Comparison of ENCODE assay signal across 8 mouse cellular contexts in genomic region chr6:121129506-121129905, GRCm38 (mm10). TPM values are rescaled to one million over a fixed set of nuclear protein-coding genes. Genes with fewer than 3 reads are reported as not detected.
DNase-seq lines count a peak whose midpoint lies in the region; ATAC-seq and TF ChIP-seq lines count a peak whose summit lies in the region.

No protein-coding gene starts in this region.

- TF ChIP-seq EP300 in lung, postnatal 0 days (IDR thresholded peaks at IDR 0.05): no peak

- no peak for DNase-seq in lung, postnatal 0 days (ENCODE audit: low spot score)
- DNase-seq in lung, postnatal 25 days (ENCODE audit: low spot score): no peak
- peak; percentile 67 for DNase-seq in hindbrain, postnatal 0 days (ENCODE audit: low spot score)
- DNase-seq in urinary bladder, adult 2 months (ENCODE audit: low spot score): no peak

- WGBS in lung, postnatal 0 days: 14% methylated on average over 21 of the region's 21 CpGs
- WGBS in hindbrain, postnatal 0 days: 5% methylated on average over 21 of the region's 21 CpGs
- WGBS in midbrain, embryonic 12.5 days: 9% methylated on average over 21 of the region's 21 CpGs

- peak; percentile 17; the same call in 1 of the 2 replicates for ATAC-seq in lung, postnatal 0 days
- ATAC-seq in hindbrain, postnatal 0 days: peak; percentile 58
- ATAC-seq in midbrain, embryonic 12.5 days (ENCODE audit: low FRiP score, low read depth): peak; percentile 46
- ATAC-seq in activated CD4-positive, CD25-positive, alpha-beta regulatory T cell, adult 4 months: no peak
- no peak for ATAC-seq in granulocyte monocyte progenitor cell, adult 5-6 weeks (replicated peaks; ENCODE audit: poor library complexity, severe bottlenecking)

- peak; percentile 34; the same call in 1 of the 2 replicates for TF ChIP-seq POLR2A in cortical plate, adult 2 months (IDR thresholded peaks at IDR 0.05; ENCODE audit: extremely low read depth, insufficient read depth, low read length)

- H3K4me1 ChIP-seq in lung, postnatal 0 days (ENCODE audit: insufficient read depth, low read depth, low read length): no peaks in the 10 kb centered on the region
- H3K4me1 ChIP-seq in cortical plate, adult 2 months (ENCODE audit: control insufficient read depth, insufficient read depth, low read length): peaks cover 2% of the 10 kb centered on the region; the same call in 1 of the 2 replicates
- H3K4me1 ChIP-seq in hindbrain, postnatal 0 days (ENCODE audit: insufficient read depth, low read length): 0 out of 2 replicates have a peak, but pooled peaks cover 3% of the 10 kb centered on the region
- H3K4me1 ChIP-seq in midbrain, embryonic 12.5 days: peaks cover 17% of the 10 kb centered on the region

- H3K27ac ChIP-seq in lung, postnatal 0 days (ENCODE audit: low read length): no peak overlapping the region
- peak overlapping the region; percentile 69 for H3K27ac ChIP-seq in cortical plate, adult 2 months (ENCODE audit: insufficient read depth, low read length)
- H3K27ac ChIP-seq in hindbrain, postnatal 0 days: peak overlapping the region; percentile 88
- H3K27ac ChIP-seq in midbrain, embryonic 12.5 days (replicated peaks): peak overlapping the region; percentile 79

- H3K9me3 ChIP-seq in lung, postnatal 0 days (ENCODE audit: low read length): no peaks in the 10 kb centered on the region
- H3K9me3 ChIP-seq in hindbrain, postnatal 0 days (ENCODE audit: low read length): no peaks in the 10 kb centered on the region
- H3K9me3 ChIP-seq in midbrain, embryonic 12.5 days: no peaks in the 10 kb centered on the region

- H3K4me2 ChIP-seq in lung, postnatal 0 days (replicated peaks; ENCODE audit: low read depth, low read length): peak overlapping the region; percentile 46
- H3K4me2 ChIP-seq in hindbrain, postnatal 0 days (ENCODE audit: low read depth, low read length): peak overlapping the region; percentile 68
- peak overlapping the region; percentile 66 for H3K4me2 ChIP-seq in midbrain, embryonic 12.5 days (replicated peaks)

- H3K36me3 ChIP-seq in lung, postnatal 0 days (ENCODE audit: insufficient read depth, low read length): no peaks in the 10 kb centered on the region
- no peaks in the 10 kb centered on the region for H3K36me3 ChIP-seq in hindbrain, postnatal 0 days (ENCODE audit: insufficient read depth, low read length)
- no peaks in the 10 kb centered on the region for H3K36me3 ChIP-seq in midbrain, embryonic 12.5 days

- H3K4me3 ChIP-seq in lung, postnatal 0 days (ENCODE audit: low read depth, low read length): peak overlapping the region; percentile 4; the same call in 1 of the 2 replicates
- H3K4me3 ChIP-seq in cortical plate, adult 2 months (ENCODE audit: insufficient read depth, low read length): peak overlapping the region; percentile 70
- H3K4me3 ChIP-seq in hindbrain, postnatal 0 days (ENCODE audit: low read length): peak overlapping the region; percentile 40
- peak overlapping the region; percentile 45 for H3K4me3 ChIP-seq in midbrain, embryonic 12.5 days

- H3K9ac ChIP-seq in lung, postnatal 0 days (replicated peaks; ENCODE audit: low read depth): no peak overlapping the region
- peak overlapping the region; percentile 57 for H3K9ac ChIP-seq in hindbrain, postnatal 0 days (replicated peaks; ENCODE audit: low read length)
- H3K9ac ChIP-seq in midbrain, embryonic 12.5 days (replicated peaks): peak overlapping the region; percentile 59

- no peak for TF ChIP-seq CTCF in lung, postnatal 0 days (IDR thresholded peaks at IDR 0.05)
- TF ChIP-seq CTCF in cortical plate, adult 2 months (IDR thresholded peaks at IDR 0.05; ENCODE audit: extremely low read depth, insufficient read depth, low read length): no peak
- TF ChIP-seq CTCF in hindbrain, postnatal 0 days (IDR thresholded peaks at IDR 0.05; ENCODE audit: low read depth): no peak

- H3K27me3 ChIP-seq in lung, postnatal 0 days (replicated peaks; ENCODE audit: insufficient read depth, low read length): peaks cover 38% of the 10 kb centered on the region
- no peaks in the 10 kb centered on the region for H3K27me3 ChIP-seq in hindbrain, postnatal 0 days (ENCODE audit: insufficient read depth, low read length)
- peaks cover 27% of the 10 kb centered on the region for H3K27me3 ChIP-seq in midbrain, embryonic 12.5 days

RNA-seq across cellular contexts. Expression of gene Mical3, which starts 1.3 kb away (rescaled TPM):
- 12.6 and 12.8 TPM in 2 replicates for polyA plus RNA-seq in lung, postnatal 0 days (2015; fragmentation: Nextera tagmentation; extraction: Ambion mirVana)
- 67.4 and 69.0 TPM in 2 replicates for polyA plus RNA-seq in cortical plate, adult 2 months (2012; rRNA removed)
- total RNA-seq in hindbrain, postnatal 0 days (2014; rRNA removed): 60.2 and 66.9 TPM in 2 replicates
- polyA plus RNA-seq in hindbrain, postnatal 0 days (2015; fragmentation: Nextera tagmentation; extraction: Ambion mirVana): 19.3 and 19.8 TPM in 2 replicates
- 18.7 and 19.4 TPM in 2 replicates for polyA plus RNA-seq in midbrain, embryonic 12.5 days (2016; fragmentation: Nextera tagmentation; extraction: Ambion mirVana)
- polyA plus RNA-seq in activated CD4-positive, CD25-positive, alpha-beta regulatory T cell, adult 4 months (2017; shearing (Covaris generic)): 1 to 10 TPM; 7.1 to 9.1 TPM
- 10.7 and 11.2 TPM in 2 replicates for total RNA-seq in granulocyte monocyte progenitor cell, adult 5-6 weeks (2014; fragmentation: Nextera tagmentation)
- total RNA-seq in granulocyte monocyte progenitor cell, adult 5-6 weeks (2017): 5.6 and 6.4 TPM in 2 replicates
- polyA plus RNA-seq in urinary bladder, adult 2 months (2012; rRNA removed): 34.0 and 63.0 TPM in 2 replicates

RNA-seq across cellular contexts. Expression of gene Pex26, which starts 54.0 kb away (rescaled TPM):
- 5.9 and 6.2 TPM in 2 replicates for polyA plus RNA-seq in lung, postnatal 0 days (2015; fragmentation: Nextera tagmentation; extraction: Ambion mirVana)
- polyA plus RNA-seq in cortical plate, adult 2 months (2012; rRNA removed): 15.4 and 15.6 TPM in 2 replicates
- 23.3 and 26.5 TPM in 2 replicates for total RNA-seq in hindbrain, postnatal 0 days (2014; rRNA removed)
- polyA plus RNA-seq in hindbrain, postnatal 0 days (2015; fragmentation: Nextera tagmentation; extraction: Ambion mirVana): 10.2 and 11.2 TPM in 2 replicates
- polyA plus RNA-seq in midbrain, embryonic 12.5 days (2016; fragmentation: Nextera tagmentation; extraction: Ambion mirVana): 12.3 and 12.6 TPM in 2 replicates
- 1 to 10 TPM; 1.9 to 2.1 TPM for polyA plus RNA-seq in activated CD4-positive, CD25-positive, alpha-beta regulatory T cell, adult 4 months (2017; shearing (Covaris generic))
- 9.7 and 11.5 TPM in 2 replicates for total RNA-seq in granulocyte monocyte progenitor cell, adult 5-6 weeks (2014; fragmentation: Nextera tagmentation)
- total RNA-seq in granulocyte monocyte progenitor cell, adult 5-6 weeks (2017): 6.5 and 8.3 TPM in 2 replicates
- polyA plus RNA-seq in urinary bladder, adult 2 months (2012; rRNA removed): 14.7 and 17.2 TPM in 2 replicates

Comparison
In these comparisons a context has a peak if more than half of its experiments do, and no peak if none do; other contexts are left out.
1. ATAC-seq: peak in lung, postnatal 0 days (single experiment), hindbrain, postnatal 0 days (single experiment) and midbrain, embryonic 12.5 days (single experiment); none in activated CD4-positive, CD25-positive, alpha-beta regulatory T cell, adult 4 months (single experiment) and granulocyte monocyte progenitor cell, adult 5-6 weeks (single experiment).
2. H3K4me3 ChIP-seq: peak in every context shown above with its lines; median percentile 70 in cortical plate, adult 2 months; 45 in midbrain, embryonic 12.5 days; 40 in hindbrain, postnatal 0 days; 4 in lung, postnatal 0 days.
3. Peak in every context shown above with its lines, with median percentiles within 50 percentile points of each other: H3K4me2 ChIP-seq.